Comparison of ENCODE assay signal across 15 mouse cellular contexts in the genomic region with DNA sequence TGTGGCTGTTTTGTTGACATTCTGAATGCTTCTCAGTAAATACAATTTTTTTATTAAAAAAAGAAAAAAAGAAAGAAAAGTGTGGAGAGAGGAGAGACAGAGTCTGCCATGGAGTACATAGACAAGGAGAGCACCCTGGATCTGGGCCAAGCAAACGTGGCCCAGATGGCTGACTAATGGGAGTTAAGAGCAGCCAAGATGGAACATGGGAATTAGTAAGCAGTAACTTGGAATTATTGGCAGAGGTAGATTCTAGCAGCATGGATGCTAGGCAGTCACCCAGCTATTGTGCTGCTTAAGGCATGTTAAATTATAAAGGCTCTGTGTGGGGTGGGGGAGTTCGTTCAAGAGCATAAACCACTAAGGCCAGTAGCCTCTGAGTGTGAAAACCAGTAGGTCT. TPM values are rescaled to one million over a fixed set of nuclear protein-coding genes. Genes with fewer than 3 reads are reported as not detected.
DNase-seq lines count a peak whose midpoint lies in the region.
"Had no signal": no experiment of that assay in that cellular context is flagged by ENCODE, and none has a peak within 500 bp of the region (broad histone marks: within the 10 kb centered on the region; RNA-seq: fewer than 3 reads in every experiment).

No protein-coding gene starts in this region.

- intact Hi-C loops in heart, postnatal 25 days (cut with DNase I) = no loop called here

- DNase-seq in adrenal gland, adult 2 months = peak; percentile 14
- no peak for DNase-seq in adrenal gland, adult 8-10 months
- peak; percentile 8 for DNase-seq in heart, postnatal 4 days
- no peak for DNase-seq in heart, postnatal 25 days (ENCODE audit: low spot score)
- peak; percentile 58 for DNase-seq in 3T3-L1 (ENCODE audit: low read depth, low spot score)
- peak; percentile 77 to 81 for DNase-seq in cerebellum, postnatal 10 days
- no peak for DNase-seq in embryo, embryonic 11 days
- DNase-seq in frontal cortex, postnatal 10 days (ENCODE audit: low spot score in 2 of 2) = no peak
- DNase-seq: gastrocnemius, adult 2 months; lung, adult 18-20 months; midbrain, embryonic 14.5 days; thymus, postnatal 25 days had no signal

RNA-seq across cellular contexts. Expression of a gene that starts 4.0 kb away (rescaled TPM):
- total RNA-seq in adrenal gland, adult 2 months (2021) = under 1 TPM; 0.10 to 0.12 TPM
- polyA plus RNA-seq in adrenal gland, adult 2 months (2012; rRNA removed) = not detected in 2 replicates
- not detected for total RNA-seq in adrenal gland, adult 8-10 months (2022)
- total RNA-seq in heart, postnatal 4 days (2021) = under 1 TPM; 0.32 to 0.93 TPM
- total RNA-seq in heart, postnatal 25 days (2021) = under 1 TPM; 0.14 to 0.16 TPM
- total RNA-seq: gastrocnemius, adult 2 months had no signal
- polyA plus RNA-seq: kidney, postnatal 0 days; neural tube, embryonic 11.5 days had no signal

RNA-seq across cellular contexts. Expression of a gene that starts 22.3 kb away (rescaled TPM):
- total RNA-seq in adrenal gland, adult 2 months (2021) = under 1 TPM; 0.55 to 0.95 TPM
- 1.0 and 1.8 TPM in 2 replicates for polyA plus RNA-seq in adrenal gland, adult 2 months (2012; rRNA removed)
- 1 to 10 TPM in 2 of 4 experiments, under 1 TPM in 2; 0.42 to 1.5 (median 0.98) TPM for total RNA-seq in adrenal gland, adult 8-10 months (2022)
- not detected for total RNA-seq in heart, postnatal 4 days (2021)
- under 1 TPM in 1 of 2 experiments, not detected in 1; 0.29 TPM for total RNA-seq in heart, postnatal 25 days (2021)
- total RNA-seq: gastrocnemius, adult 2 months; hematopoietic stem cell, adult 5-6 weeks had no signal

Comparison
In these comparisons a context has a peak if more than half of its experiments do, and no peak if none do; other contexts are left out.
1. DNase-seq: peak in adrenal gland, adult 2 months (single experiment), heart, postnatal 4 days (single experiment), 3T3-L1 (single experiment) and cerebellum, postnatal 10 days (2 of 2); none in adrenal gland, adult 8-10 months (single experiment), heart, postnatal 25 days (single experiment), embryo, embryonic 11 days (single experiment) and frontal cortex, postnatal 10 days (0 of 2).